ENCODE assay signal across 25 mouse cellular contexts in genomic region chr14:59630096-59630495, GRCm38 (mm10). TPM values are rescaled to one million over a fixed set of nuclear protein-coding genes. Genes with fewer than 3 reads are reported as not detected.
A peak's percentile ranks its signal among the peaks of the same experiment; 100 is the strongest.
DNase-seq lines count a peak whose midpoint lies in the region; ATAC-seq and TF ChIP-seq lines count a peak whose summit lies in the region.
"Had no signal": no experiment of that assay in that cellular context is flagged by ENCODE, and none has a peak within 500 bp of the region (broad histone marks: within the 10 kb centered on the region; RNA-seq: fewer than 3 reads in every experiment).

No protein-coding gene starts in this region.

- H3K36me3 ChIP-seq in heart, embryonic 12.5 days = peaks cover 18% of the 10 kb centered on the region
- H3K36me3 ChIP-seq in testis, adult 2 months (ENCODE audit: control insufficient read depth, insufficient read depth, low read length) = no peaks in the 10 kb centered on the region
- H3K36me3 ChIP-seq: G1E; hindbrain, embryonic 15.5 days had no signal

- TF ChIP-seq POLR2A in testis, adult 2 months (IDR thresholded peaks at IDR 0.05; ENCODE audit: control insufficient read depth, low read depth, low read length) = no peak

- 86% methylated on average over 9 of the region's 9 CpGs for WGBS in heart, embryonic 12.5 days

- H3K27me3 ChIP-seq in heart, embryonic 12.5 days (replicated peaks) = no peaks in the 10 kb centered on the region
- no peaks in the 10 kb centered on the region for H3K27me3 ChIP-seq in testis, adult 2 months (ENCODE audit: control insufficient read depth, insufficient read depth, low read length)
- H3K27me3 ChIP-seq: forebrain, embryonic 15.5 days; hindbrain, embryonic 15.5 days had no signal

- no peak overlapping the region for H3K9ac ChIP-seq in heart, embryonic 12.5 days
- H3K9ac ChIP-seq: embryonic facial prominence, embryonic 13.5 days; forebrain, embryonic 15.5 days; hindbrain, embryonic 12.5 days; hindbrain, embryonic 15.5 days had no signal

- H3K4me1 ChIP-seq in heart, embryonic 12.5 days (replicated peaks) = peaks cover 10% of the 10 kb centered on the region
- H3K4me1 ChIP-seq in testis, adult 2 months (ENCODE audit: control insufficient read depth, insufficient read depth, low read length) = peaks cover 13% of the 10 kb centered on the region

- no peaks in the 10 kb centered on the region for H3K9me3 ChIP-seq in heart, embryonic 12.5 days (replicated peaks)
- H3K9me3 ChIP-seq: embryonic facial prominence, embryonic 13.5 days; forebrain, embryonic 15.5 days; heart, embryonic 10.5 days; hindbrain, embryonic 12.5 days; hindbrain, embryonic 15.5 days had no signal

- DNase-seq in heart, adult 18-20 months = no peak
- DNase-seq in testis, postnatal 10 days (ENCODE audit: low spot score) = no peak
- DNase-seq in R1 (ENCODE audit: low read depth, low spot score) = peak; percentile 69
- no peak for DNase-seq in frontal cortex, adult 2 months (ENCODE audit: extremely low spot score in 1 of 2, low spot score in 1 of 2)
- DNase-seq in gastrocnemius, adult 18-20 months (ENCODE audit: low spot score) = no peak
- DNase-seq: adrenal gland, adult 2 months; adrenal gland, postnatal 14 days; cerebellum, adult 11 months; cerebellum, adult 2 months; cerebellum, adult 9-11 months; cerebellum, postnatal 25 days; gastrocnemius, postnatal 25 days; heart, adult 2 months had no signal

- no peak overlapping the region for H3K4me3 ChIP-seq in heart, embryonic 12.5 days
- peak overlapping the region; percentile 77 for H3K4me3 ChIP-seq in testis, adult 2 months (ENCODE audit: control insufficient read depth, low read depth, low read length)
- H3K4me3 ChIP-seq: embryonic facial prominence, embryonic 13.5 days; erythroblast, embryonic 14.5 days; forebrain, embryonic 15.5 days; heart, adult 2 months; heart, embryonic 10.5 days; hindbrain, embryonic 12.5 days; hindbrain, embryonic 15.5 days had no signal

- H3K27ac ChIP-seq in heart, embryonic 12.5 days (ENCODE audit: poor library complexity, severe bottlenecking) = no peak overlapping the region
- no peak overlapping the region for H3K27ac ChIP-seq in testis, adult 2 months (ENCODE audit: control insufficient read depth, insufficient read depth, low read depth, low read length)
- H3K27ac ChIP-seq: embryonic facial prominence, embryonic 13.5 days; forebrain, embryonic 15.5 days; heart, adult 2 months; heart, embryonic 10.5 days; hindbrain, embryonic 12.5 days; hindbrain, embryonic 15.5 days had no signal

- H3K4me2 ChIP-seq in heart, embryonic 12.5 days = peak overlapping the region; percentile 34; the same call in 1 of the 2 replicates
- H3K4me2 ChIP-seq: embryonic facial prominence, embryonic 13.5 days; forebrain, embryonic 15.5 days; hindbrain, embryonic 12.5 days; hindbrain, embryonic 15.5 days had no signal

- no peak for TF ChIP-seq CTCF in testis, adult 2 months (IDR thresholded peaks at IDR 0.05; ENCODE audit: control insufficient read depth, insufficient read depth, insufficient replicate concordance, low read depth, low read length)

- ATAC-seq in heart, embryonic 12.5 days (ENCODE audit: insufficient number of reproducible peaks, low FRiP score) = no peak
- ATAC-seq: CD4-positive, CD25-positive, alpha-beta regulatory T cell, adult 4 months; forebrain, embryonic 15.5 days; intestine, postnatal 0 days; Patski had no signal

RNA-seq across cellular contexts. Expression of gene Shisa2, which starts 5.0 kb away (rescaled TPM):
- 31.8 and 32.7 TPM in 2 replicates for polyA plus RNA-seq in heart, embryonic 12.5 days (2016; fragmentation: Nextera tagmentation; extraction: Ambion mirVana)
- 1 to 10 TPM; 1.1 to 1.2 TPM for total RNA-seq in heart, adult 18-20 months (2021)
- polyA plus RNA-seq in testis, adult 2 months (2012; rRNA removed) = 1.9 and 2.0 TPM in 2 replicates
- 6.6 and 8.2 TPM in 2 replicates for polyA plus RNA-seq in frontal cortex, adult 2 months (2012; rRNA removed)
- 10 to 100 TPM; 58.4 to 71.6 TPM for total RNA-seq in gastrocnemius, adult 18-20 months (2021)
- polyA plus RNA-seq: CD4-positive, CD25-positive, alpha-beta regulatory T cell, adult 4 months; erythroblast, embryonic 14.5 days; Patski had no signal

RNA-seq across cellular contexts. Expression of gene Cdadc1, which starts 32.3 kb away (rescaled TPM):
- polyA plus RNA-seq in heart, embryonic 12.5 days (2016; fragmentation: Nextera tagmentation; extraction: Ambion mirVana) = 29.3 and 33.0 TPM in 2 replicates
- total RNA-seq in heart, adult 18-20 months (2021) = 10 to 100 TPM; 51.5 to 56.0 TPM
- polyA plus RNA-seq in testis, adult 2 months (2012; rRNA removed) = 5.8 and 8.7 TPM in 2 replicates
- 30.5 and 31.5 TPM in 2 replicates for polyA plus RNA-seq in frontal cortex, adult 2 months (2012; rRNA removed)
- 10 to 100 TPM; 30.8 TPM for total RNA-seq in gastrocnemius, adult 18-20 months (2021)
